Mouse (Mus musculus) hindbrain, embryonic 10.5 days (tissue): ENCODE measurements at regions not wholly inside any gene's neighbourhood (a gene's known extent, or its start where the extent isn't known, plus 50 kb on each side); places are given as distances from the start of the nearest gene placed in this dataset.
"Not testable (repeated sequence)": the region's sequence is repeated elsewhere in the genome, so short reads cannot be mapped to it uniquely, and the experiment has no call there.

Experiments
- DNase-seq: peaks from one replicate; pipeline ENCODE4 v3.0.0-alpha.2; 2017; ENCODE audit warnings: low spot score
- H3K27ac ChIP-seq: fragments of 300-500 bp; sonication (generic); 2 replicates; pipeline ENCODE4 v1.5.1; 2016; ENCODE audit warnings: mild to moderate bottlenecking, moderate library complexity
- H3K27me3 ChIP-seq: fragments of 300-500 bp; sonication (generic); 2 replicates; pipeline ENCODE4 v1.6.1; 2016; ENCODE audit warnings: mild to moderate bottlenecking; ENCODE audit not compliant: poor library complexity, insufficient read depth, severe bottlenecking
- H3K36me3 ChIP-seq: fragments of 300-500 bp; sonication (generic); 2 replicates; pipeline ENCODE4 v1.6.1; 2016; ENCODE audit warnings: mild to moderate bottlenecking, moderate library complexity
- H3K4me1 ChIP-seq: fragments of 300-500 bp; sonication (generic); replicated peaks from 2 replicates; pipeline ENCODE4 v1.6.1; 2016; ENCODE audit warnings: mild to moderate bottlenecking
- H3K4me3 ChIP-seq: fragments of 300-500 bp; sonication (generic); 2 replicates; pipeline ENCODE4 v1.5.1; 2016; ENCODE audit warnings: mild to moderate bottlenecking, moderate library complexity
- H3K9me3 ChIP-seq: fragments of 300-500 bp; sonication (generic); 2 replicates; pipeline ENCODE4 v1.6.1; 2016; ENCODE audit warnings: mild to moderate bottlenecking, moderate library complexity
- WGBS: fragments of 180-500 bp; shearing (Covaris S2); methylation state at CpG from one replicate; pipeline ENCODE4 v1.1.7; 2016; 5-methylcytosine and 5-hydroxymethylcytosine counted together

DNA sequence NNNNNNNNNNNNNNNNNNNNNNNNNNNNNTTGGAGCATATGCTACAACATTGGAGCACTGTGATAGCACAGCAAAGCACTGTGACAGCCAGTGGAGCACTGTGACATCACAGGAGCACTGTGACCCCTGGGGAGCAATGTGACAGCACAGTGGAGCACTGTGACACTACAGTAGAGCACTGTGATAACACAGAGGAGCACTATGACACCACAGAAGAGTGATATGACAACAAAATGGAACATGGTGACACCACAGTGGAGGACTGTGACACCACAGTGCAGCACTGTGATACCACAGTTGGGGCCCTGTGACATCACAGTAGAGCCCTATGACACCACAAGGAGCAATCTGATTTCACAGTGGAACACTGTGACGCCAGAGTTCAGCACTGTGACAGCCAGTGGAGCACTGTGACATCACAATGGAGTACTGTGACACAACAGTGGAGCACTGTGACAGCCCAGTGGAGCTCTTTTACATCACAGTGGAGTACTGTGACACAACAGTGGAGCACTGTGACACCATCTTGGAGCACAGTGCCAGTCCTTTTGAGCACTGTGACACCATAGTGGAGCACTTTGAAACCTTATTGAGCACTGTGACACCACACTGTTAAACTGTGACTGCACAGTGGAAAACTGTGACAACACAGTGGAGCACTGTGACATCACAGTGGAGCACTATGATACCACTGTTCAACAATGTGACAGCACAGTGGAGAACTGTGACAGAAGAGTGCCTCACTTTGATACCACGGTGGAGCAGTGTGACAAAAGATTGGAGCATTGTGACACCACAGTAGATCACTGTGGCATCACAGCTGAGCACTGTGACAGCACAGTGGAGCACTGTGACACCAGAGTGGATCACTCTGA lies 116.9 kb upstream of the Vmn1r2 start:
- WGBS = 53% methylated on average over 2 of the region's 2 CpGs
- Histone ChIP-seq H3K27ac (no peak overlapping the region), H3K36me3 (no peaks in the 10 kb centered on the region), H3K4me1 (no peaks in the 10 kb centered on the region), H3K4me3 (no peak overlapping the region), H3K9me3 (peaks cover 55% of the 10 kb centered on the region), H3K27me3 (no peaks in the 10 kb centered on the region)
- DNase-seq = no peak

DNA sequence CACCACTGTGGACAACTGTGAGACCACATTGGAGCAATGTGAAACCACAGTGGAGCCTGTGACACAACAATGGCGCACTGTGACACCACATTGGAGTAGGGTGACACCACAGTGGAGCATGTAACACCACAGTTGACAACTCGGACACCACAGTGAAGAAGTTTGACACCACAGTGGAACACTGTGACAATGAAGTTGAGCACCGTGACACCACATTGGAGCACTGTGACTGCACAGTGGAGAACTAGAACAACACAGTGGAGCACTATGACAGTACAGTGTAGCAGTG lies 116.3 kb upstream of the Vmn1r2 start:
- DNase-seq = no peak
- Histone ChIP-seq H3K4me3 (no peak overlapping the region), H3K4me1 (no peaks in the 10 kb centered on the region), H3K36me3 (no peaks in the 10 kb centered on the region), H3K9me3 (peaks cover 60% of the 10 kb centered on the region), H3K27ac (no peak overlapping the region), H3K27me3 (no peaks in the 10 kb centered on the region)
- 80% methylated on average over 3 of the region's 3 CpGs for WGBS

DNA sequence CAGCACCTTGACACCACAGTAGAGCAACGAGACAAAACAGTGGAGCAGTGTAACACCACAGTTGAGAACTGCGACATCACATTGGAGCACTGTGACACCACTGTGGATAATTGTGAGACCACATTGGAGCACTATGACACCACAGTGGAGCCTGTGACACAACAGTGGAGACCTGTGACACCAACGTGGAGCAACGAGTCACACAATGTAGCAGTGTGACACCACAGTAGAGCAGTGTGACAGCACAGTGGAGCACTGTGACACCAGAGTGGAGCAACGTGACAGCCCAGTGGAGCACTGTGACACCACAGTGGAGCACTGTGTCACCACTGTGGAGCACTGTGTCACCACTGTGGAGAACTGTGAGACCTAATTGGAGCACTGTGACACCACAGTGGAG lies 115.9 kb upstream of the Vmn1r2 start:
- Histone ChIP-seq H3K9me3 (peaks cover 65% of the 10 kb centered on the region), H3K36me3 (no peaks in the 10 kb centered on the region)
- WGBS = 72% methylated on average over 5 of the region's 5 CpGs

DNA sequence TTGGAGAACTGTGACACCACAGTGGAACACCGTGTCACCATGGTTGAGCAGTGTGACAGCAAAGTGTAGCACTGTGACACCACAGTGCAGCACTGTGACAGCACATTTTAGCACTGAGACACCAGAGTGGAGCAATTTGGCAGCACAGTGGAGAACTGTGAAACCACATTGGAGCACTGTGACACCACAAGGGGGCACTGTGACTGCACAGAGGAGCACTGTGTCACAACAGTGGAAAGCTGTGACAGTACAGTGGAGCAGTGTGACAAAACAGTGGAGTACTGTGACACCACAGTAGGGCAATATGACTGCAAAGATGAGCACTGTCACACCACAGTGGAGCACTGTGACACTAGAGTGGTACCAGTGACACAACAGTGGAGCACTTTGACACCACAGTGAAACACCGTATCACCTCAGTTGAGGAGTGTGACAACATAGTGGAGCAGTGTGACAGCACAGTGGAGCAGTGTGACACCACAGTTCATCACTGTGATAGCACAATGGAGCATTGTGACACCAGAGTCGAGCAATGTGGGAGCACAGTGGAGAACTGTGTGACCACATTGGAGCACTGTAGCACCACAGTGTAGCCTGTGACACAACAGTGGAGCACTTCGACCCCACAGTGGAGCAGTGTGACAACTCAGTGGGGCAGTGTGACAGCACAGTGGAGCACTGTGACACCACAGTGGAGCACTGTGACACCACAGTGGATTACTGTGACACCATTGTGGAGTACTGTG lies 114.6 kb upstream of the Vmn1r2 start:
- no peak for DNase-seq
- no peaks in the 10 kb centered on the region for H3K4me1 ChIP-seq
- no peaks in the 10 kb centered on the region for H3K27me3 ChIP-seq
- no peak overlapping the region for H3K27ac ChIP-seq
- WGBS = 82% methylated on average over 4 of the region's 4 CpGs
- peaks cover 67% of the 10 kb centered on the region for H3K9me3 ChIP-seq
- H3K36me3 ChIP-seq = no peaks in the 10 kb centered on the region
- H3K4me3 ChIP-seq = no peak overlapping the region

More for the DNA sequence above, 115.9 kb upstream of the Vmn1r2 start:
- Histone ChIP-seq H3K4me1 (no peaks in the 10 kb centered on the region), H3K27me3 (no peaks in the 10 kb centered on the region), H3K27ac (no peak overlapping the region), H3K4me3 (no peak overlapping the region)
- DNase-seq = no peak

DNA sequence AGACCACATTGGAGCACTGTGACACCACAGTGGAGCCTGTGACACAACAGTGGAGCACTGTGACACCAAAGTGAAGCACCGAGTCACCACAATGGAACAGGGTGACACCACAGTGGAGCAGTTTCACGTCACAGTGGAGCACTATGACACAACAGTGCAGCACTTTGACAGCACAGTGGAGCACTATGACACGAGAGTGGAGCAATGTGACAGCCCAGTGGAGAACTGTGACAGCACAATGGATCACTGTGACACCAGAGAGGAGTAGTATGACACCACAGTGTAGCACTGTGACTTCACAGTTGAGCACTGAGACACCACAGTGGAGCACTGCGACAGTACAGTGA lies 114.1 kb upstream of the Vmn1r2 start:
- H3K27me3 ChIP-seq = no peaks in the 10 kb centered on the region
- H3K4me3 ChIP-seq = no peak overlapping the region
- H3K27ac ChIP-seq = no peak overlapping the region
- H3K4me1 ChIP-seq = no peaks in the 10 kb centered on the region
- H3K36me3 ChIP-seq = no peaks in the 10 kb centered on the region
- H3K9me3 ChIP-seq = peaks cover 67% of the 10 kb centered on the region
- DNase-seq = no peak
- 61% methylated on average over 4 of the region's 4 CpGs for WGBS

DNA sequence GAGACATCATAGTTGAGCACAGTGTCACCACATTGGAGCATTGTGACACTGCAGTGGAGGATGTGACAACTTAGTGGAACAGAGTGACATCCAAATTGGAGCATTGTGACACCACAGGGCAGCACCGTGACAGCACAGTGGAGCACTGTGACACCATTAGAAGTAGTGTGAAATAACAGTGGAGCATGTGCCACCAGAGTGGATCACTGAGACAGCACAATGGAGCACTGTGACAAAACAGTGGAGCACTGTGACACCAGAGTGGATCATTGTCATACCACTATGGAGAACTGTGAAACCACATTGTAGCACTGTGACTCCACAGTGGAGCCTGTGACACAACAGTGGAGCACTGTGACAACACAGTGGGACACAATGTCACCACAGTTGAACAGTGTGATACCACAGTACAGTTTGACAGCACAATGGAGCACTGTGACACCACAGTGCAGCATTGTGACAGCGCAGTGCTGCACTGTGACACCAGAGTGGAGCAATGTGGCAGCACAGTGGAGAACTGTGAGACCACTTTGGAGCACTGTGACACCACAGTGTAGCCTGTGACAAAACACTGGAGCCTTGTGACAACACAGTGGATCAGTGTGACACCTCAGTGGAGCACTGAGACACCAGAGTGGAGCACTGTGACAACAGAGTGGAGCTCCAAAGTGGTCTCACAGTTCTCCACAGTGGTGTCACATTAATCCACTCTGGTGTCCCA lies 113.5 kb upstream of the Vmn1r2 start:
- Histone ChIP-seq H3K27me3 (no peaks in the 10 kb centered on the region), H3K36me3 (no peaks in the 10 kb centered on the region), H3K27ac (no peak overlapping the region), H3K4me1 (no peaks in the 10 kb centered on the region), H3K4me3 (no peak overlapping the region), H3K9me3 (peaks cover 72% of the 10 kb centered on the region)
- 87% methylated on average over 2 of the region's 2 CpGs for WGBS
- DNase-seq = no peak

DNA sequence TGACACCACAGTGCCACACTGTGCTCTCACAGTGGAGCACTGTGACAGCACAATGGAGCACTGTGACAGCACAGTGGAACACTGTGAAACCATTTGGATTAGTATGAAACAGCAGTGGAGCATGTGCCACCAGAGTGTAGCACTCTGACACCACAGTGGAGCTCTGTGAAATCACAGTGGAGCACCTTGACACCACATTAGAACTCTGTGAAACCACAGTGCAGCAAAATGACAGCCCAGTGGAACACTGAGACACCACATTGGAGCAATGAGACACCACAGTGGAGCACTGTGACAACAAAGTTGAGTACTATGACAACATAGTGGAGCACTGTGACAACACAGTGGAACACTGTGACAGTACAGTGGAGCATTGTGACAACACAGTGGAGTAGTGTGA lies 112.2 kb upstream of the Vmn1r2 start:
- Histone ChIP-seq H3K36me3 (no peaks in the 10 kb centered on the region), H3K27ac (no peak overlapping the region)
- no peak for DNase-seq

DNA sequence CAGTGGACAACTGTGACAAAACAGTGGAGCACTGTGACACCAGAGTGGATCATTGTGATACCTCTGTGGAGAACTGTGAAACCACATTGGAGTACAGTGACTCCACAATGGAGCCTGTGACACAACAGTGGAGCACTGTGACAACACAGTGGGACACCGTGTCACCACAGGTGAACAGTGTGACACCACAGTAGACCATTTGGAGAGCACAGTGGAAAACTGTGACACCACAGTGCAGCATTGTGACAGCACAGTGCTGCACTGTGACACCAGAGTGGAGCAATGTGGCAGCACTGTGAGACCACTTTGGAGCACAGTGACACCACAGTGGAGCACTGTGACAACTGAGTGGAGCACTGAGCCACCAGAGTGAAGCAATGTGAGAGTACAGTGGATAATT lies 111.7 kb upstream of the Vmn1r2 start:
- Histone ChIP-seq H3K4me1 (no peaks in the 10 kb centered on the region), H3K9me3 (peaks cover 78% of the 10 kb centered on the region), H3K27me3 (no peaks in the 10 kb centered on the region), H3K4me3 (no peak overlapping the region), H3K27ac (no peak overlapping the region), H3K36me3 (no peaks in the 10 kb centered on the region)
- 87% methylated on average over 1 of the region's 1 CpGs for WGBS
- no peak for DNase-seq

More for the DNA sequence above, 112.2 kb upstream of the Vmn1r2 start:
- no peaks in the 10 kb centered on the region for H3K4me1 ChIP-seq
- no peaks in the 10 kb centered on the region for H3K27me3 ChIP-seq
- H3K9me3 ChIP-seq = peaks cover 82% of the 10 kb centered on the region
- no peak overlapping the region for H3K4me3 ChIP-seq

DNA sequence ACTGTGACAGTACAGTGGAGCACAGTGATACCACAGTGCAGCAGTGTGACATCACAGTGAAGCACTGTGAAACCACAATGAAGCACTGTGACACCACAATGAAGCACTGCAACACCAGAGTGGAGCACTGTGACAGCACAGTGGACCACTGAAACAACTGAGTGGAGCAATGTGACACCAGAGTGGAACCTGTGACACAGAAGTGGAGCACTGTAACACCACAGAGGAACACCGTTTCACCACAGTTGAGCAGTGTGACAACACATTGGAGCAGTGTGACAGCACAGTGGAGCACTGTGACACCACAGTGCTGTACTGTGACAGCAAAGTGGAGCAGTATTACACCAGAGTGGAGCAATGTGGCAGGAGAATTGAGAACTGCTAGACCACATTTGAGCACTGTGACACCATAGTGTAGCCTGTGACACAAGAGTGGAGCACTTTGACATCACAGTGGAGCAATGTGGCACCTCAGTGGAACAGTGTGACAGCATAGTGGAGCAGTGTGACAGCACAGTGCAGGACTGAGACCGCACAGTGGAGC lies 107.5 kb upstream of the Vmn1r2 start:
- WGBS = 56% methylated on average over 2 of the region's 2 CpGs
- DNase-seq = no peak
- Histone ChIP-seq H3K36me3 (no peaks in the 10 kb centered on the region), H3K4me3 (no peak overlapping the region), H3K4me1 (no peaks in the 10 kb centered on the region), H3K9me3 (peaks cover 69% of the 10 kb centered on the region), H3K27me3 (no peaks in the 10 kb centered on the region), H3K27ac (no peak overlapping the region)

DNA sequence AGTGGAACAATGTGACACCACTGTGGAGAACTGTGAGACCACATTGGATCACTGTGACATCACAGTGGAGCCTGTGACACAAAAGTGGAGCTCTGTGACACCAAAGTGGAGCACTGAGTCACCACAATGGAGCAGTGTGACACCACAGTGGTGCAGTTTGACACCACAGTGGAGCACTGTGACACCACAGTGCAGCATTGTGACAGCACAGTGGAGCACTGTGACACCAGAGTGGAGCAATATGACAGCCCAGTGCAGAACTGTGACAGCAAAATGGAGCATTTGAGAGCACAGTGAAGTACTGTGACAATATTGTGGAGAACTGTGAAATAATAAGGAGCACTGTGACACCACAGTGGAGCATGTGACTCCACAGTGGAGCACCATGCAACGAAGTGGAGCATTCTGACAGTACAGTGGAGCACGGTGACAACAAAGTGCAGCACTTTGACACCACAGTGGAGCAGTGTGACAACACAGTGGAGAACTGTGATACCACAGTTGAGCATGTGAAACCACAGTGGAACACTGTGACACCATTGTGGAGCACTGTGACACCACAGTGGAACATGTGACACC lies 105.0 kb upstream of the Vmn1r2 start:
- H3K4me1 ChIP-seq = no peaks in the 10 kb centered on the region
- WGBS = 76% methylated on average over 2 of the region's 2 CpGs
- no peak overlapping the region for H3K4me3 ChIP-seq
- H3K36me3 ChIP-seq = no peaks in the 10 kb centered on the region
- no peaks in the 10 kb centered on the region for H3K27me3 ChIP-seq
- peaks cover 76% of the 10 kb centered on the region for H3K9me3 ChIP-seq
- DNase-seq = no peak
- H3K27ac ChIP-seq = no peak overlapping the region

DNA sequence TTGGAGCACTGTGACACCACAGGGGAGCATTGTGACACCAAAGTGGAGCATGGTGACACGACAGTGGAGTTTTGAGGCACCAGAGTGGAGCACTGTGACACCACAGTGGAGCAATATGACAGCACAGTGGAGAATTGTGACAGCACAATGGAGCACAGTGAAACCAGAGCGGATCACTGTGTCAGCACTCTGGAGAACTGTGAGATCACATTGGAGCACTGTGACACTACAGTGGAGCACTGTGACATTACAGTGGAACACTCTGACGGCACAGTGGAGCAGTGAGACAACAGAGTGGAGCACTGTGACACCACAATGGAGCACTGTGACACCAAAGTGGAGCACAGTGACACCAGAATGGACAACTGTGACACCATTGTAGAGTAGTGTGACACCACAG lies 103.2 kb upstream of the Vmn1r2 start:
- peaks cover 87% of the 10 kb centered on the region for H3K9me3 ChIP-seq
- DNase-seq = no peak
- H3K4me3 ChIP-seq = no peak overlapping the region
- 50% methylated on average over 3 of the region's 3 CpGs for WGBS
- H3K27me3 ChIP-seq = no peaks in the 10 kb centered on the region
- H3K4me1 ChIP-seq = no peaks in the 10 kb centered on the region
- H3K36me3 ChIP-seq = no peaks in the 10 kb centered on the region
- H3K27ac ChIP-seq = no peak overlapping the region

DNA sequence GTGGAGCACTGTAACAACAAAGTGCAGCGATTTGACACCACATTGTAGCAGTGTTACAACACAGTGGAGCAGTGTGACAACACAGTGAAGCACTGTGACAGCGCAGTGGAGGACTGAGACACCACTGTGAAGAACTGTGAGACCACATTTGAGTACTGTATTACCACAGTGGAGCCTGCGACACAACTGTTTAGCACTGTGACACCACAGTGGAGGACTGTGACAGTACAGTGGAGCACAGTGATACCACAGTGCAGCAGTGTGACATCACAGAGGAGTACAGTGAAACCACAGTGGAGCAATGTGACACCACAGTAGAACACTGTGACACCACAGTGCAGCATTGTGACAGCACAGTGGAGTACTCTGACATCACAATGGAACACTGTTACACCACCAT lies 102.5 kb upstream of the Vmn1r2 start:
- 37% methylated on average over 3 of the region's 3 CpGs for WGBS
- no peaks in the 10 kb centered on the region for H3K27me3 ChIP-seq
- no peak for DNase-seq
- no peak overlapping the region for H3K27ac ChIP-seq
- H3K9me3 ChIP-seq = peaks cover 87% of the 10 kb centered on the region
- no peak overlapping the region for H3K4me3 ChIP-seq
- H3K36me3 ChIP-seq = no peaks in the 10 kb centered on the region
- no peaks in the 10 kb centered on the region for H3K4me1 ChIP-seq

DNA sequence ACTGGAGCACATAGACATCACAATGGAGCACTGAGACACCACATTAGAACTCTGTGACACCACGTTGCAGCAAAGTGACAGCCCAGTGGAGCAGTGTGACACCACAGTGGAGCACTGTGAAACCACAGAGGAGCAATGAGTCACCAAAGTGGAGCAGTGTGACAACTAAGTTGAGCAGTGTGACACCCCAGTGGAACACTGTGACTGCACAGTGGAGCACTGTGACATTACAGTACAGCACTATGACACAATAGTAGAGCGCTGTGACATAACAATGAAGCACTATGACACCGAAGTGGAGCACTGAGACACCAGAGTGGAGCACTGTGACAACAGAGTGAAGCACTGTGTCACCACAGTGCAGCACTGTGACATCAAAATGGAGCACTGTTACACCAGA lies 101.8 kb upstream of the Vmn1r2 start:
- H3K27ac ChIP-seq, DNase-seq, H3K4me1 ChIP-seq, H3K27me3 ChIP-seq, H3K4me3 ChIP-seq, H3K36me3 ChIP-seq: not testable (repeated sequence)
- 78% methylated on average over 3 of the region's 3 CpGs for WGBS
- peaks cover 90% of the 10 kb centered on the region for H3K9me3 ChIP-seq
